Mouse (Mus musculus) telencephalon, adult 2 months (tissue): Measurements from ENCODE around the gene 1700029F12Rik.
"Not testable (repeated sequence)": the region's sequence is repeated elsewhere in the genome, so short reads cannot be mapped to it uniquely, and the experiment has no call there.

Experiments
- DNase-seq: peaks from one replicate; pipeline ENCODE4 v3.0.0-alpha.2; 2011; ENCODE audit warnings: low read depth, low spot score

Gene 1700029F12Rik

DNA sequence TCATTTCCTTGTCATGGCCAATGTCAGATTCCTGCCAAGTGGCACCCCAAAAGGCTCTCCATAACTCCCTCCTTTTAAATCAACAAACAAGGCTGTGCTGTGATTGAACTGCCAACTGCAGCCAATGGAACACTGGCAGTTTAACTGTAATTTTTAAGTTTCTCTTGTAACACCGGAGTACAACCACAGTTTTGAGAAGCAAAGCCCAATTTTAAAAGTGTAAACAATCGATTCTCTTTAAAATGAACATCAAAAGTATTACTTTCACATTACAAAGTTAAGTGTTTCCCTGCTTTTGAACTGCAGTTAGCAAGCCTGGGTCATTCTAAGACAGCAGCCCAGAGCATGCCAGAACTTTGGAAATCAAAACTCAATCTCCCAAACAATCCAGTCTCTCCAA is at the start of gene 1700029F12Rik:
Gene 1700029F12Rik (minus strand): TSS at position 101 of the 400 bp plus-strand sequence.
- DNase-seq, result no peak

DNA sequence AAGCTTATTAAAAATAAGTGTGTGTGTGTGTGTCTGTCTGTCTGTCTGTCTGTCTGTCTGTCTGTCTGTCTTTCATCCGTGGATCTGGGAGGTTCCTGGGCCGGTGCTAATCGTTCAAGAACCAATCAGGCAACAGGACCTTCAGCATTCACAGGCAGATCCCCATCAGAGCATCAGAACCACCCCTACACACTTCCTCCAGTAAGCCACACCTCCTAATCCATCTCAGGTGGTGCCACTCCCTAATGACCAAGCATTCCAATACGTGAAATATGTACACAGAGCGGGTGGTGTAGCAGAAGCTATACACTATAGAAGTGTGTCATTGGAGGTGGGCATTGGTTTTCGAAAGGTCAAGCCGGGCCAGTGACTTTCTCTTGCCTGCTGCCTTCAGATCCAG is 48.3 kb upstream of the 1700029F12Rik start:
- DNase-seq, result no peak

DNA sequence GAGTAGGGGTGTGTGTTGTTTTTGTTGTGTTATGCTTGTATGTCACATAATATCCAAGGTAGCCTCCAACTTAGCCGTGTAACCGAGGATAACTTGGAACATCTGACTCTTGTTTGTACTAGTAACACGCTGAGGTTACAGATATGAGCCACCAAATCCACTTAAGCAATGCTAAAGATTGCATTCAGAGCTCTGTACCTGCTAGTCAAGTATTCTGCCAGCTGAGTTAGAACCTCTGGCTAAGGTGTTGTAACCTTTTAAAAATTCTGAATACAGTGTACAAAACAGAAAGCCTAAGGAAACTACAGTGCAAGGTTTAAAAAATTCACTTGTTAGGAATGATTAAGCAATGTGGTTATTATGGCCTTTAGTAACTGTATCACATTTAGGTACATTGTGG is 46.5 kb upstream of the 1700029F12Rik start:
- no peak for DNase-seq

DNA sequence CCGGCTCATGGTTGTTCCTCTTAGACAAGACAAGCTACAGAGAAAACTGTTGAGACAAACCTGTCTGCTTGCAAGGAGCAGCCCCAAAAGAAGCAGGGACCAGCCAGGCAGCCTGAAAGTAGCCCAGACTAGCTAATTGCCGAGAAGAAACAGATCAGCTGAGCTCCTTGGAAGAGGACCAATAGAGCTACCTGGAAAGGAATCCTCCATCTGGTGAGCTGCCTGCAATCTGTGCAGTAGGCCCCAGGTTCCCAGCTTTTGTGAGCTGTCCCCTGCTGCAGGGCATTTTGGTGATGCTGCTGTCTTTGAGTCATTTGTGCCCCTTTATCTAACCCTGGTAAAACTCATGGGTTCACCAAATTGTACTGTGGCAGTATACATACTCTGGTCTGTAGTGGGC is 46.0 kb upstream of the 1700029F12Rik start:
- DNase-seq, result no peak

DNA sequence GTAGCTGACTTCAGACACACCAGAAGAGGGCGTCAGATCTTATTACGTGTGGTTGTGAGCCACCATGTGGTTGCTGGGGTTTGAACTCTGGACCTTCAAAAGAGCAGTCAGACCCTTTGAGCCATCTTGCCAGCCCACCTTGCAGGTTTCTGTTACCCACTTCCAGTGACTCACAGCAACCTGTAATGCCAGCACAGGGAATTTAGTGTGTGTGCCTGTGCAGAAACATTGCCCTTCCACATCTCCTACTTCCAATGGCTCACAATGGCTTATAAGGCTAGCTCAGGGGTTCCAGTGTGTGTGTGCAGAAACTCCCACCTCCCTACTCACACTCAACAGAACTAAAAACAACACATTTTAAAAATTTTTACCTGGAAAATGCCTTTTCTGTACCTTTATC is 43.4 kb upstream of the 1700029F12Rik start:
- DNase-seq, result no peak

DNA sequence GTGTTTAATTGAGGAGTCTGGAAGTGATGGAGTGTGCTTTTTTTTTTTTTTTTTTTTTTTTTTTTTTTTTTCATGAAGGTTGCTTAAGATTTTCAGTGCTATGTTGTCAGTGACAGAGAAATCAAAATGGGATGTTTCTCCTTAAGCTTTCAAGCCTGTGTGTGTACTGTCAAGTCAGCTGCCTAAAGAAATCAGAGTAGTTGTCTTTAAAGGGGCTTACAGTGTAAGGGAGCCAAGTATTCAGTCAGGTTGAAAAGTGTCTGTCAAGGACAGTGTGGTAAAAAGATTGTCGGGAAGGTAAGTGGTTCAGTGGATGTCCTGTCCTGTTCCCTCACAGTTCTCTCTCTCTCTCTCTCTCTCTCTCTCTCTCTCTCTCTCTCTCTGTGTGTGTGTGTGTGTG is 39.3 kb upstream of the 1700029F12Rik start:
- DNase-seq, result no peak

DNA sequence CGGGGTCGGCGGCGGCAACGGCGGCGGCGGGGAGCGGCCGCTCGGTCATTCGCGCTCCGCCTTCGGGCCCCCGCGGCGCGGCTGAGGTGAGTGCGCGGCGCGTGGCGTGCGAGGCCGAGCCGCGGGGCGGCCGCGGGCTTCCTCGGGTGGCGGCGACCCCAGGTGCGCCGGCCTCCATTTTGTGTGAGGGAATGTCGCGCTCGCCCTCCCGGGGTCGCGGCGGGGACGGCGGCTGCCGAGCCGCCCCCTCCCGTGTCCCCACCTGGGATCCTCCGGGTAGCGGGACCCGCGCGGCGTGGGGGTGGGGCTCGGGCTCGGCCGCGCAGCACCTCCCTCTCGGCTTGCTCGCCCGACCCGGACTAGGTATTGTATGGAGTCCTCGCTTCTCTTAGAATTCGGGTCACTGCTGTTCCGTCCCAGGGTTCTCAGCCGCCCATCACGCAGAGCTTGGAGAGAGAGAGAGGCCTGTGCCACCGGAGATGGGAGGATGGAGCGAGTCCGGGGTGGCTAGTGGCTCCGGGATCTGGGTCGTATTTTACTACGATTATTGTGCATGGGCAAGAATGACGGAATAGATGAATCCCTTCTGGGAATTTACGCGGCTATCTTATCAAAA is 37.6 kb upstream of the 1700029F12Rik start:
- DNase-seq, result no peak

DNA sequence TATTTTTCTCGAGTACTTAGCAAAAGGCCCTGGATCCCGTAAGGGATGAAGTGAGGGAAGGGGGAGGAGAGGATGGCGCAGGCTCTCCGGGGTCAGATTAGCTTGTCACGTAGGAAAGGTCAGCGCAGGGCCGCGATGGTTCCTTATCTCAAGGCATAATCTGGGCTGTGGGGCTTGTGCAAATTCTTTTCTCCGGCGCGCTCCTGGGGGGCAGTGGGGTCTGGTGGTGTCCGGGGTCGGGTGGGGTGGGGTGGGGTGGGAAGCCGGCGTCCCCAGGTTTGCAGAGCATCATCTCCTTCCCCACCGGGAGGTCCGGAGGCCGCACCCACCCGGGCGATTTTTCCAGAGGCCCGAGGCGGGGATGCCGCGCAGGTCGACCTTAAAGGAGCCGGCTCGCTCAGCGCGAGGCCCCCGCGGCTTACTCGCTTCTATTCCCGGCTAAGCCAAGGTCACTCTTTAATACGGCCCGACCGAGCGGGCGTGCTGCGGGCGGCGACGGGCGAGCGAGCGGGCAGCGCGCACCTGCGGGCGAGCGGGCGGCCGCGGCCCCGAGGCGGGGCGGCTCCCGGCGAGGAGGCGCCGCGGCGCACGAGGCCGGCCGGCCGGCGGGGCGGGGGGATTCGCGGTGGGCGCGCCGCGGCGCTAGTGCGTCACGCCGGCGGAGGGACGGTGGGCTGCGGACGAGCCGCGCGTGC is 36.9 kb upstream of the 1700029F12Rik start:
- no peak for DNase-seq

DNA sequence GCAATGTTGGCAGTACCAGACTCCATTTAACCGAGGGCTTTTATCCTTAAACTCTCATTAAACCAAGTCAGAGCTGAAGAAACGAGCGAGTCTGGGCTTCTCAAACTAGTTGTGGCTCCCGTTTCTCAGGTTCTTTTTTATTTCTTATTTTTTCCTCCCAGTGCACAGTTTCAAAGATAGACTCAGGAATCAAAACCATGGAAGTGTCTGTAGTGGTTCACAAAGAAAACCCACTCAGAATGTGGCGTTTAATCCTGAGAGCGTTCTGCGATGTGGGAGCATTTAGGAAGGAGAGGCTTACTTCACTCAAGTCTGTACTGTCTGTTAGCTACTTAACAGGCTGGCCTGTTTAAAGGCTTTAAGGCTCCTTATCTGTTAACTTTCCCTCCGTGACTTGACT is 34.0 kb upstream of the 1700029F12Rik start:
- no peak for DNase-seq

DNA sequence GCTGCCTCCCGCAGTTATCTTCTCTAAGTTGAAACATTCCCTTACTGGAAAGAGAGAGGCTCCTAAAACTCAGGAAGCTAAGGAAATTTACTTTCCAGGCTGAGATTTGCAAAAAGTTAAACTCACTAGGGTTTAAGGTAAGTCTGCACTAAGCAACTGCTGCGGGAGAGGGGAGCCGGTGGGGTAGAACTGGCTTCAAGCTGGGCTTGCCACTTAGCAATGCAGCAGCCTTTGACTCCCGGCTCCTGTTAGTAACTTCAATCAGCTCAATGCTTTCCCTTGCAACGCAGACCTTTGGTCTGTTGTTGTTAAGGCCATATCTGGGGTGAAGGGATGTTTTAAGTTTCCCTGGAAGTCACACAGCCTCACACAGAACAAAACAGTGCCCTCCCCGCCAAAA is 33.5 kb upstream of the 1700029F12Rik start:
- DNase-seq, result no peak

DNA sequence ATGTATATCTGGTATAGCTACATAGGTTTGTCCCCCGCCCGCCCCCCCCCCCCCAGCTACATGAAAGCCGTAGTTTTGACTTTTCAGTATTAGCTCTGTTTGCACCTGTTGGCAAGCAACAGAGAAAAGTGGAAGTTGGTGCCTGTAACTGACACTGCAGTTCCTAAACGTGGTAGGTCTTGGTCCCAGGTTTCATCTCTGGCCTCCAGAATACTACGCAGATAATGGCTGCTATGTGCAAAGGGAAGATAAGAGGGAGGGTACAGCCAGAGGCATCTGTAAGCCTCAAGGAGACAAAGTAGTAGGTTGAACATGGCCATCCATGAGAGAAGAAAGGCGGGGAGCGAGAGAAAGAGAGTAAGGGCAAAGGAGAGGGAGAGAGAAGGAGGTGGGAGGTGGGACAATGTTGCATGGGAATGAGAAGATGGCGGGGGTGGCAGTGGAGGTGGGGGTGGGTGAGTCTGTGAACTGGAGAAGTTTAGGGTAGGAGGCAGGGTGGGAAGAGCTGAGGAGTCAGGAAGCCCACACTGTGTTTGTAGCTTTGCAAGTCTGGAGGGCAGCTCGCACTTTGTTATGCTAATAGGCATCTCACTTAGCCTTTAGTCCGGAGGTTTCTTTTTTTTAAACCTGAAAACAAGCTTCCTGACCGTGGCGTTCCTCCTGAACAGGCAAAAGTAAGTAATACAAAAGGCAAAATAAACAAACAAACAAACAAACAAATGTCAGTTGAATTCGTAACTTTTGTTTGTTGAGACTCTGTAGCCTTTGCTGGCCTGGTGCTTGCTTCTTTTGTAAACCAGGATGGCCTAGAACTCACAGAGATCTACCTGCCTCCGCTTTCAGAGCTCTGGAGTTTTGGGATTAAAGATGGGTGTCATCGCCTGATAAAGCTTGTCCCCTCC is 32.7 kb upstream of the 1700029F12Rik start, which contains the start of gene Fam169a:
Gene Fam169a (plus strand): TSS at position 638 of the 902 bp plus-strand sequence.
- DNase-seq, result no peak

DNA sequence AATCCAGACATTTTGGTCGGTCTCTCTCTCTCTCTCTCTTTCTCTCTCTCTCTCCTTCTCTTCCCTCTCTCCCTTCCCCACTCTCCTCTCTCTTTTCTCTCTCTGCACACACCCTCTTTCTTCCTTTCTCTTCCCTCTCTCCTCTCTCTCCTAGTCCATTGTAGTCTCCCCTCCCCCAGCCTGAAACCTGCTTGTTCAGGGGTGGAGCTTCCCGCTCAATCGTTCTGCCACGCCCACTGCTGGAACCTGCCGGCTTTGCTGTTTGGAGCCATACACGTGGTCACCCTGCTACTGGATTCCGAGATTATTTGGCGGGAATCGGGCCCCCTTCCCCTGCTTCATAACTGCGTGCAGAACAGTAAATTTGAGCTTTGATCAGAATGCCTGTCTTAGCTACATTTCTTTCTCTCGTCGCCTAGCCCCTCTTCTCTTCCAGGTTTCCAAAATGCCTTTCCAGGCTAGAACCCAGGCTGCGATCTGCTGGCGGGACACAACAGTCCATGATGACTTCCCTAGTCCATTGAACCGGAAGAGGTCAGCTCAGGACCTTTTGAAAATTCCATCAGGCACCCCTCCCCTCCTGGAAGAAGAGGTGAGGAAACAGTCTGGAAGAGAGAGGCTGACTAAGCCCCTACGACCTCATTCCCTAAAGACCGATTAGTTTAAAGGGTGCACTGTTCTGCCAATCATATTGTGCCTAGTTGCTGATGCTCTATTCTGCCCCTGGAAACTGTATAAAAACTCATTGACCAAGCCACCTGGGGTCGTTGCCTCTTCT is 30.9 kb upstream of the 1700029F12Rik start:
- not testable (repeated sequence) for DNase-seq

DNA sequence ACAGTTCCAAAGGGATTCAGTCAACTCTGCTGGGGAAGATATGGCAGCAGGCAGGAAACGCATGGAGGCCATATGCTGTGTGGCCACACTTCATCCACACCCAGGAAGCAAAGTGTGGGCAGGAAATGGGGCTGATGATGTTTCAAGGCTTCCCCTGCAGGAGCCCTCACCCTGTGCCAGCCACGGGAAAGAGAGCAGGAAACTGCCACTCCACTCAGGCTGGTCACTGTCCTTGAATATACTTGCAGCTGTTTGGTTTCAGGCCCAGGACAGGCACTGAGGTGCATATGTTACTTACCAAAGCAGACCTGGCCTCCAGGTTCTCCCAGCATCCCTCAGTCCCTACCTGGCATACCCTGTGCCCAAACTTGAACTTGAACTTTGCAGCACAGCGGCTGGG is 30.3 kb upstream of the 1700029F12Rik start:
- no peak for DNase-seq

DNA sequence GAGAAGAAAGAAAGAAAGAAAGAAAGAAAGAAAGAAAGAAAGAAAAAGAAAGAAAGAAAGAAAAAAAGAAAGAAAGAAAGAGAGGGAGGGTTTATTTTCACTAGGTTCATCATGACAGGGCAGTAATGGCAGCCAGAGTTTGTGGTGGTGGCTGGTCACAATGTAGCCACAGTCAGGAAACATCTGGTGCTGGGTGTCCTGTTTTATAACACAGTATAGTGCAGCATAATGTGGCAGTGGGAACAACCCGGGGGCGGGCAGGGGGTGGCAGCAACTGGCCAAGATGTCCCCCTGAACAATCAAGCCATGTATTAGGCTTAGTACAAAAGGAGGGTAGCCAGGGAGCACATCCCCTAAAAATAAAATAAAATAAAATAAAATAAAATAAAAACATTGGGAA is 29.3 kb upstream of the 1700029F12Rik start:
- no peak for DNase-seq

DNA sequence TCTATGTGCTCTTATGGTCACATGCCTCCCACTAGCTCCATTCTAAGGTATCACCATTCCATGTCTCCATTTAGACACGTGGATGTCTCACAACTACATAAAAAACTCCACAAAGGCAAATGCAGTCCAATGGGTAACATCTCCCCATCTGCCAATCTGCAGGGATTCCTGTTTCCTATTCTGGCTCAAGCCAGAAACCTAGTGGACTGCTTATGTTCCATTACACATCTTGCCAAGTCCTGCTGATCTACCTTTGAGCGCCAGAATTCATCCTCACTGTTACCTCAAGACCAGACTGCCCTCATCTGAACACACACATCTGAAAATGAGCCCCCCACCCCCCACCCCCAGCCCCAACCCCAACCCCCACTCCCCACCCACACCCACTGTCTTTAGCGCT is 28.0 kb upstream of the 1700029F12Rik start:
- no peak for DNase-seq

DNA sequence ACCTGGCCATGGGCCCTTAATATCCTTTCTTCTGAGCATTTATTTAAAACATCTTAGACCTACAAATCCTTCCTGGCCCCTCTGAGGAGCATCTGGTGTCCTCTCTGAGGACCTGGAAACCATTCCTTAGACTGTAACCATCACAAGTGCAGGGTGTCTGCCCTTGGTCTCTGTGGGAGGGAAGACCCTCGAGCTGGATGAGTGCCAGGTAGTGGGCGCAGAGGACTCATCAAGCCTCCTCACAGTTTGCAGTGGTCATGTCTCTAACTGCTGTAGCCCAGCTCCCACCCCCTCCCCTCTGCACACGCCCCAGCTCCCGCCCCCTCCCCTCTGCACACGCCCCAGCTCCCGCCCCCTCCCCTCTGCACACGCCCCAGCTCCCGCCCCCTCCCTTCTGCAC is 26.2 kb upstream of the 1700029F12Rik start:
- no peak for DNase-seq

DNA sequence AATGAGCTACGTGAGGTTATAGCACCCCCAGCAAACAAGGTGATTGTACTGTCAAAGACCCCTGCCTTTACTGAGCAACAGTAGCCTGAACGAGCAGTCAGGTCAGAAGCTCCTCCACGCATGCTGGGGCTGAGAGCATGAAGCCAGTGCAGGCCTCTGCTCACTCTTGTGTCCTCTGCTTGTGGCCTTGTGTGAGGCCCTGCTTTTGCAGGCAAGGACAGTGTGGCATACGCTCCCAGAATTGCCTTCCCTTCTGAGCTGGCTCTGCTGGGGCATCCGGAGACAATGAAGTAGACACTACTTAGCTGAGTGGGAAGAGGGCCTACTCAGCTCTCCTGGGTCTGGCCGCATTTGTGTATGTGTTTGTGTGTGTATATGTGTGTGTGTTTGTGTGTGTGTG is 25.6 kb upstream of the 1700029F12Rik start:
- DNase-seq, result no peak

DNA sequence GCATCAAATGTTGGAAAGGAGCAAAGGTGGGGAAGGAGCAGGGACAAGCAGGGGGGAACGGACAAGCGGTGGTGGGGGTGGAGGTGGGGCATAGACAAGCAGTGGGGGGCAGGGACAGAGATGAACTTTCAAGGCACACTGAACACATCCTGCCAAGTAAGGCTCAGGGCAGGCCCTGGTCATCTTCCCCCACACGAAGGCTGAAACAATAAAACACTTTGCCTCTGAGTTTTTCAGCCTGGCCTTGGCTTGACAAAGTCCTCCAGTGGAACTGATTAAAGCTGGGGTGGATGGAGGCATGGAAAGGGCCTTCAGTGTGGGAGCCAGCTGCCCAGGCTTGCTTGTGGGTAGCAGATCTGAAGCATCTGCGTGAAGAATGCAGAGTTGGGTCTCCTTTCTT is 23.7 kb upstream of the 1700029F12Rik start:
- no peak for DNase-seq

DNA sequence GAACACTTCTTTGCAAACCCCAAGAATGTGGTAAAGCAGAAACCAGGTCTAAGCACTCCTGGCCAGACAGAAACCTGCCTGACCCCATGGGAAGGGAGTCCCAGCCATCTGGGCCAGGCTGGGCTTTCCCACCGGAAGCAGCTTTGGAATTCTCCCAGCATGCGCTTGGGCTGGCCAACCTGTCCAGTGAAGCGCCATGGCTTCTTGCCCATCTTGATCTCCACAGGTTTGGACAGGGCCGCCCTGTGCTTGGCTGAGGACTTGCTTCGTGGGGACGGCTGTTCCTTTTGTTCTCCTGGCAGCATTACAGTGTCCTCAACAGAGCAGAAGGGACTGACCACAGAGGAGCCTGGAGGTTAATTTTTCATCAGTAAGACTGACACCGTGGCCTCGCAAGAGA is 19.7 kb upstream of the 1700029F12Rik start:
- no peak for DNase-seq

DNA sequence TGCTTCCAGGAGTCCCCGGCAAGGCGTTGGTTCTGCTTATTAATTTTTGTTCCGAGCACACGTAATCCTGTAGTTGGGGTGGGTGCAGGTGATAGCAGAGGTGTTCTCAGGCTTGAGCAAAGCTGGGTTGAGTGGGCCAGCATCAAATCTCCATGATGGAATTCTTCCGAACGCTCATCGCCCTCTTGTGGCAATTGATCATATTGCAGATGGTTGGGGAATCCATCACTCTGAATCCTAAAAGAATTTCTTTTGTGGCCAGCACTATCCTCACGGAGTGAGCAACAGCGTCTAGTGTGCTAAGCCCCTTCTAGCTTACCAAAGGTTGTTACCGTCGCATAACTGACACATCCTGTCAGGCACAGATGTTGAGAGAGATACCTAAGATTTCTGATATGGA is 18.5 kb upstream of the 1700029F12Rik start:
- peak; percentile 34 for DNase-seq

DNA sequence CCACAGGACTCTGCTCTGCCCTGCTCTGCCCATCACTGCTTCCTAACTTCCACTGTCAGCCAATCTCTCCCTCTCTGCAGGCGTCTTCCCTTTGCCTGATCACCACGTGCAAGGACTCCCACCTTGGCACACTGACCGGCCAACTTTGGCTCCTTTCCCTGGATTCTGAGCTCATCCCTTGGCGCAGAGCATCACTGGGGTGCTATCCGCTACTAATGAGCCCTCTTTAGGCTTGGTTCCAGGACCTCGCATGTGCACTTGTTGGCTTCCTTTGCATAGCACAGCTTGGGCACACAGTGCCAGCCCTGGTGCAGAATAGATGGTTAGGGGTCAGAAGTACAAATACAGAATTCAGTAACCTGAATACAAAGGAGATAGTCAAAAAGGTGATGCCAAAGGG is 17.0 kb upstream of the 1700029F12Rik start:
- DNase-seq, result no peak

DNA sequence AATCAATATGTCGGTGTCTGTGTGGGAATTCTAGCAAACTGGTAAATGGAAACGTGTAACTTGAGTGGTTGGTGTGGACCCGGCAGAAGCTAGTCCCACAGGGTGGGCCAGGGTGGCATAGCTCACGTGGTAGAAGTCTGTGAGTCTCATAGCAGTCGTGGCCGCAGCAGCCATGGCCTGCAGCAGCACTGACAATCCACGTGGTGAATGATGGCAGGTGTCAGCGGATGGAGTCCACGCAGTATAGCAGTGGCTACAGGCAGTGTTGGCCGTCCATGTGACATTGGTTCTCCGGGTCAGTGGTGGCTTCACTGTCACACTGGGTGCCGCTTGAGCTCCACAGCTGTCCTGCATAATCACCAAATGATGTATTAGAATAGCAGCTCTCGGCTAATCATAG is 4.1 kb downstream of the 1700029F12Rik start:
- DNase-seq, result no peak
